Mouse (Mus musculus) C2C12 (cell line): ENCODE measurements around the gene 9430007A20Rik.

Experiments
- CTCF ChIP-seq: IDR thresholded peaks from one replicate; pipeline ENCODE4 v1.5.1; 2011; ENCODE audit not compliant: control insufficient read depth, insufficient read depth, insufficient read length
- MAX ChIP-seq: IDR thresholded peaks from one replicate; pipeline ENCODE4 v1.6.1; 2011; ENCODE audit warnings: mild to moderate bottlenecking, control low read depth
- MYOD1 ChIP-seq: IDR thresholded peaks from one replicate; pipeline ENCODE4 v1.6.1; 2011; ENCODE audit warnings: low read depth; ENCODE audit not compliant: control insufficient read depth, insufficient read length
- MYOG ChIP-seq: IDR thresholded peaks from one replicate; pipeline ENCODE4 v1.6.1; 2011; ENCODE audit not compliant: control insufficient read depth, insufficient read length; ENCODE audit errors: extremely low read depth
- USF1 ChIP-seq: IDR thresholded peaks from one replicate; pipeline ENCODE4 v1.6.1; 2011; ENCODE audit warnings: low read depth, mild to moderate bottlenecking, control low read depth, moderate library complexity

DNA sequence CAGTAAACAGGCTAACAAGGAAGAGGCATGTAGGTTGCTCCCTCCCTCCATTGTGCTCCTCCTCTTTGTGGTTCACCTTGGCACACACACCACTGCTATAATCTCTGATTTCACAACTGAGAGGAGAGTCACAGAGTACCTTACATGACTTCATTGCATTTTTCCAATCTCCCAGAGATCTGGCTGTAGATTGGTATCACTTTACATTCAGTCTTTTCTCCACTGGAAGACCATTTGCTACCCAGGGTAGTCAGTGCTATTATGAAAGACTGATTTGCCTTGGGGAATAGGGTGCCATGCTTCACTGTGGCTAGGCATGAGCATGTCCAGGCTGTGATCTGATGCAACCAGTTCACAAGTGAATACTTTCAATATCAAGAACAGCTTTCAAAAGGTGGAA is 26.3 kb upstream of the 9430007A20Rik start:
- TF ChIP-seq CTCF (no peak), USF1 (no peak), MYOD1 (no peak), MYOG (no peak), MAX (no peak)
